Mouse (Mus musculus): ENCODE results near the gene Gm20458.

- no peak for TF ChIP-seq POLR2A (IDR thresholded peaks at IDR 0.05; ENCODE audit: borderline replicate concordance, low read depth, low read length)
- TF ChIP-seq CTCF (IDR thresholded peaks at IDR 0.05; ENCODE audit: low read depth, low read length), result no peak
Observed at GRCm38 (mm10) chr2:164442315-164443050, 18.3 kb upstream of the Gm20458 start.
